Mouse (Mus musculus) gastrocnemius, postnatal 14 days (tissue): Measurements from ENCODE around the gene Ppm1f. TPM values are rescaled to one million over a fixed set of nuclear protein-coding genes. Genes with fewer than 3 reads are reported as not detected.
"Not testable (repeated sequence)": the region's sequence is repeated elsewhere in the genome, so short reads cannot be mapped to it uniquely, and the experiment has no call there.

Experiments
- DNase-seq: peaks from one replicate; pipeline ENCODE4 v3.0.0; 2021; ENCODE audit warnings: mixed read lengths
- intact Hi-C: fragments of 180-260 bp; cut with DNase I; formaldehyde crosslinking; loops from one replicate; pipeline ENCODE4 v1.15.1; 2025; ENCODE audit warnings: low total_unique reads
- long read RNA-seq, 2 experiments: library from polyadenylated mRNA; stranded (forward); transcript quantifications; one replicate each; pipeline ENCODE4 v2.0.0; 2021
- total RNA-seq, 2 experiments: library from RNA; stranded (reverse); gene quantifications; 2 replicates each; pipeline ENCODE4 v1.2.3; 2021

Gene Ppm1f
- 10 to 100 TPM; 14.4 to 14.8 TPM for total RNA-seq
- long read RNA-seq, experiment 1, full-length matches to known transcripts = 8 of 13 reads
- long read RNA-seq, experiment 1, partial matches to known transcripts = 1 of 13 reads
- long read RNA-seq, experiment 1, other reads (novel, unspliced or antisense) = 4 of 13 reads
- long read RNA-seq, experiment 2, full-length matches to known transcripts = 11 of 16 reads
- long read RNA-seq, experiment 2, partial matches to known transcripts = 3 of 16 reads
- long read RNA-seq, experiment 2, other reads (novel, unspliced or antisense) = 2 of 16 reads

- intact Hi-C loops = no loop called here
- DNase-seq = peak; percentile 93
Observed at GRCm38 (mm10) chr16:16896382-16897055, at the start of gene Ppm1f. Gene Ppm1f, plus strand, starts transcription at chr16:16896469.

- intact Hi-C loops = no loop called here
- no peak for DNase-seq
Observed at GRCm38 (mm10) chr16:16849196-16849595, 47.1 kb upstream of the Ppm1f start.

- DNase-seq = no peak
- intact Hi-C loops = no loop called here
Observed at GRCm38 (mm10) chr16:16852411-16852810, 43.9 kb upstream of the Ppm1f start.

GRCm38 (mm10) chr16:16854836-16855235 is 41.4 kb upstream of the Ppm1f start:
- peak; percentile 32 for DNase-seq
- intact Hi-C loops = loop anchor here (5.0 kb wide), 1 partner anchor 57 kb away; no protein-coding TSS in a partner anchor

GRCm38 (mm10) chr16:16855541-16855940 is 40.7 kb upstream of the Ppm1f start:
- intact Hi-C loops = loop anchor here (5.0 kb wide), 1 partner anchor 57 kb away; no protein-coding TSS in a partner anchor

GRCm38 (mm10) chr16:16856054-16856453 is 40.2 kb upstream of the Ppm1f start:
- not testable (repeated sequence) for DNase-seq
- intact Hi-C loops = loop anchor here (5.0 kb wide), 1 partner anchor 56 kb away; no protein-coding TSS in a partner anchor

More at GRCm38 (mm10) chr16:16855541-16855940, 40.7 kb upstream of the Ppm1f start:
- no peak for DNase-seq

GRCm38 (mm10) chr16:16856731-16857476 is 39.4 kb upstream of the Ppm1f start:
- intact Hi-C loops = loop anchor here (5.0 kb wide), 1 partner anchor 55 kb away; no protein-coding TSS in a partner anchor
- DNase-seq = no peak

GRCm38 (mm10) chr16:16862288-16862687 is 34.0 kb upstream of the Ppm1f start:
- DNase-seq = no peak
- intact Hi-C loops = no loop called here

- DNase-seq = no peak
- intact Hi-C loops = no loop called here
Observed at GRCm38 (mm10) chr16:16863978-16864377, 32.3 kb upstream of the Ppm1f start, which contains the start of gene Igll1. Gene Igll1, minus strand, starts transcription at chr16:16863985.

- DNase-seq = no peak
Observed at GRCm38 (mm10) chr16:16865217-16865616, 31.1 kb upstream of the Ppm1f start.

GRCm38 (mm10) chr16:16865696-16866561 is 30.3 kb upstream of the Ppm1f start:
- intact Hi-C loops = no loop called here
- DNase-seq = no peak

More at GRCm38 (mm10) chr16:16865217-16865616, 31.1 kb upstream of the Ppm1f start:
- intact Hi-C loops = no loop called here

- intact Hi-C loops = no loop called here
- DNase-seq = no peak
Observed at GRCm38 (mm10) chr16:16870241-16870616, 26.0 kb upstream of the Ppm1f start.

- intact Hi-C loops = no loop called here
- DNase-seq = peak; percentile 88
Observed at GRCm38 (mm10) chr16:16870617-16871331, 25.5 kb upstream of the Ppm1f start, which contains the start of the genes Top3b and Vpreb1. Gene Top3b, plus strand, starts transcription at chr16:16870736. Gene Vpreb1, minus strand, starts transcription at chr16:16870843.

- intact Hi-C loops = no loop called here
- DNase-seq = no peak
Observed at GRCm38 (mm10) chr16:16879025-16879424, 17.2 kb upstream of the Ppm1f start.

- no peak for DNase-seq
- intact Hi-C loops = no loop called here
Observed at GRCm38 (mm10) chr16:16888341-16888740, 7.9 kb upstream of the Ppm1f start.

- DNase-seq = no peak
- intact Hi-C loops = loop anchor here (2.0 kb wide), 1 partner anchor 20 kb away; no protein-coding TSS in a partner anchor
Observed at GRCm38 (mm10) chr16:16892366-16892765, 3.9 kb upstream of the Ppm1f start.

- intact Hi-C loops = no loop called here
Observed at GRCm38 (mm10) chr16:16896015-16896381, 271 bp upstream of the Ppm1f start.

GRCm38 (mm10) chr16:16897056-16897584 is 851 bp downstream of the Ppm1f start:
- DNase-seq = no peak
- intact Hi-C loops = no loop called here

More at GRCm38 (mm10) chr16:16896015-16896381, 271 bp upstream of the Ppm1f start:
- no peak for DNase-seq
